Mouse (Mus musculus): ENCODE measurements around the gene Tbpl1. TPM values are rescaled to one million over a fixed set of nuclear protein-coding genes. Genes with fewer than 3 reads are reported as not detected.

Gene Tbpl1
- total RNA-seq, 1 experiment from 2014 or later: 31.2 TPM

DNA sequence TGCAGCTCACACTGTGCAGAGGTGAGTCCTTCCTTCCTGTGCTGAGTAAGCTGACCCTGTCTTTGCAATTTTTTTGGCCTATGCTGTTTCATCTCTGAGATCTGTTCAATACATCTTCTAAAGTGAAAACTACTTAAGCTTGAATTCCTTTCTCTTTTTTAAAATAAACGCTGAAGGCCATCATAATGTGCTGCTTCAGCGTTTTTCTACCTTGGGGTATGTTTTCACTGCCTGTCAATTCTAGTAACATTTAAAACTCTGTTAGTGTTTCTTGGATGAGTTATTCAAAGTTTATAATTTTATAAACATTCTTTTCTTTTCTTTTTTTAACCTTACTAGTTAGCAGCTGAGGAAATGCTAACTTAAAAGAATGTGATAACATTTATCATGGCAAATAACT, 18.8 kb downstream of the Tbpl1 start:
- no peak for ATAC-seq (replicated peaks; ENCODE audit: low read depth, poor library complexity, severe bottlenecking)

DNA sequence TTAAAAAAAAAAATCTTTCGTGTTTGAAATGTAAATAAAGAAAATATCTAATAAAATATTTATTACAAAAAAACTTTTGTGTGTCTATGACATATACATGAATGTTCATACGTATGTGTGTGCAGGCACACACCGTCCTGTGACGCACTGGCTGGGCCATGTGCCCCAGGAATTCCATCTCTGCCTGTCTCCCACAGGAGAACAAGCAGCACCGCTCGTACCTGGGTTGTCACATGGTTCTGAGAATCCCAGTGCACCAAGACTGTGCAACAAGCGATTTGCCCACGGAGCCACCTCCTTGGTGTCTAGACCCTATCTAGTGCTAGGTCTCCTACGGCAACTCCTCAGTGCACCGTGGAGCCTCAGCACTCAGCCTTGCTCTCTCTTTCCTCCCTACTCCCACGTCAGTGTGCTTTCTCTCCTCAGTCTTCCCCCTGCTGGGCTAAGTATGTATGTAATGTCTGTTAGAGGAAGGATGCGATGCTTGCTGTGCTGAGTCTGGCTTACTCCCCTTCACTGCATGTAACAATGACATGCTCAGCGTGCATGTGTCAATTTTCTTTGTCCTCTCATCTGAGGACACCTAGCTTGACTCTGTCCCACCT, 21.5 kb downstream of the Tbpl1 start:
- ATAC-seq (replicated peaks; ENCODE audit: low read depth, poor library complexity, severe bottlenecking): no peak

DNA sequence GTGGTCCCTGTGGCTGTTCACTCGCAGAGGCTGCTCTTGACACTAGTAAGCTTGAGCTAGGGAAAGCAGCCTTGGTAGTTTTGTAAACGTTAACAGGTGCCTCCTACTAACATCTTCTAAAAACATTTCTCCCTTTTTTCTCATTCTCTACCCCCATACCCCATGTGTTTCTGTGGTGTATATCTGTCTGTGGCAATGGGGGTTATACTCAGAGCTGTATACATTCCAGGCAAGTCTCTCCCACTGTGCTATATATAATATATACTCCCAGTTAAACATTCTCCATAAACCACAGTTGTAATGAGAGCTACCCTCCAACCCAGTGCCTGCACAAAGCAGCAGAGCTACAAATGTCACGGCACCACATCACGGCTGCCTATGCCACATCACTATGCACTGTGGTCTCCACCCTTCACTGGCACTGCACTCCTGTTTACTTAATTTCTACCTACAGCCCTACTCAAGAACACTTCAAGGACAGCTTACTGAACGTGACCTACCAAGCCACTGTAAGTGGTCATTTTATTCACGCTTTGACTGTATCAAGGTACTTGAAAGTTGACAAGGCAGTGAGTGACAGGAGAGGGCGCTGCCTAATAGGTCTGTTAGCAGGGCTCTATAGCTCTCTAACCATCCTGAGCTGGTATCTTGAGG, 23.4 kb downstream of the Tbpl1 start:
- no peak for ATAC-seq (replicated peaks; ENCODE audit: low read depth, poor library complexity, severe bottlenecking)

DNA sequence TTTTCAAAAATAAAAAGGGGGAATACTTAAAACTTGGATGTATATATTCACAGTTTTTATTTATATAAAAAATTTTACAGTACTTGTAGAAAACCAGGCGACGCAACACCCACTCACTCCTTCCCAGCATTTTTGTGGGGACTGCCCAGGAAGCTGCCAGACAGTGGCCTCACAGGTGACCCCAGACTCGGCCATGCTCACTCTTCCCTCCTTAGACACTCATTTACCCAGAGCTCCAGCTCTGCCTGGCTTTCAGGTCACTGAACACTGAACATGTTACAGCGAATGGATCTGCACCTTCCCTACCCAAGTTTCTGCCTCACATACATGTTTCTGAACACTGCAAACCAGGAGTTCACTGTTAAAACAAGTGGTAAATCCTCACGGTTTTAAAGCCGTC, 27.9 kb downstream of the Tbpl1 start:
- no peak for ATAC-seq (replicated peaks; ENCODE audit: low read depth, poor library complexity, severe bottlenecking)

DNA sequence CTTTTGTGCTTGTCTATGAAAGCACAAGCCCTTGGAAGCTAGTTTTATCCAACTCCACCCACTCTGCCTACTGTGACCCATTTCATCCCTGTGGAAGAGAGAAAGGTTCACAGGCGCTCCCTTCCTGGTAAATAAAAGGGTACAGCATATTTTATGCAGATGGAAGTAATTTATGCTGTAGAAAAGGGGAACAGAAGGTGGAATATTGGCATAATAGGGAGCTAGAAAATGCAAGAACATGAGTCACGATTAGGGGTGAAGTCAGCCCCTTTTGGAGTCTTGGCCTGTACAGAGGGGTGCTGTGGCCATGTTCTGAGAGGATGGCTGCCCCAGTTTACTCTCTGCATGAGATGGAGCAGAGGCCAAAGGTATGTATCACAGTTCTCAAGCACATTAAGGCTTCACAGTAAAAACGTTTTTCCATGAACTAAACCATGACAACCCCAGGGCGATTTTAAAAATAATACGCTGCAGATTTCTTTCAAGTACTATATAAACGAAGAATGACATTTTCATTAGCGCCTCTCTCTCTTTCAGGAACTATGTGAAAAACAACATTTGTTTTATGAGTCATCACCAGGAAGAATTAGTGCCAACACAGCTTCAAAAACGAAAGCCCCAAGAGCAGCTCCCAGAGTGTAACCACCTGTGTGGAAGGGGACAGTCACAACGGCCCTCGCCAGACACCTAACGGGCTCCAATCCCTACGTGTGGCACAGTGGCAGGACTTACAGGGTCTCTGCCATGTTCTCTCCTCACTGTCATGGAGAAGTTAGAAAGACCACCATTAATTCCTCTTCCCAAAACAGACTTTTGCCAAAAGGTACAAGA, 30.0 kb downstream of the Tbpl1 start:
- ATAC-seq (replicated peaks; ENCODE audit: low read depth, poor library complexity, severe bottlenecking): no peak

DNA sequence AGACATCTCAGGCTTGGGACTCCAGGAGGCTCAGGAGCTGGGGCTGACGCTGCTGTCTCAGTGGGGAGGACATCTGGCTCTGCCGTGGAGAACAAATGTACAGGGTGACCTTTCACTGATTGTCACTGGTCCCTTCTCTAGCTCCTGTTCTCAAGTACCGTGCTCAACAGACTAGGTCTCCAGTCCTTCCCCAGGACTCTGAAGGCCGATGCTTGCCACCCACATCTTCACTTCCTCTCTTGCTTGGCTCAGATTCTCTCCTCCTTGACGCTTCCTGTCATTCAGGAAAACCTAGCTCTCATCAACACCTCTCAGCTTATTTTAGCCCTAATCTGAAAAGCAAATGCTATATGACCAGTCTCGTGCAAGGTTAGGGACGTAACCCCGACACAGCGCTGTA, 31.0 kb downstream of the Tbpl1 start:
- ATAC-seq (replicated peaks; ENCODE audit: low read depth, poor library complexity, severe bottlenecking): peak; percentile 34

DNA sequence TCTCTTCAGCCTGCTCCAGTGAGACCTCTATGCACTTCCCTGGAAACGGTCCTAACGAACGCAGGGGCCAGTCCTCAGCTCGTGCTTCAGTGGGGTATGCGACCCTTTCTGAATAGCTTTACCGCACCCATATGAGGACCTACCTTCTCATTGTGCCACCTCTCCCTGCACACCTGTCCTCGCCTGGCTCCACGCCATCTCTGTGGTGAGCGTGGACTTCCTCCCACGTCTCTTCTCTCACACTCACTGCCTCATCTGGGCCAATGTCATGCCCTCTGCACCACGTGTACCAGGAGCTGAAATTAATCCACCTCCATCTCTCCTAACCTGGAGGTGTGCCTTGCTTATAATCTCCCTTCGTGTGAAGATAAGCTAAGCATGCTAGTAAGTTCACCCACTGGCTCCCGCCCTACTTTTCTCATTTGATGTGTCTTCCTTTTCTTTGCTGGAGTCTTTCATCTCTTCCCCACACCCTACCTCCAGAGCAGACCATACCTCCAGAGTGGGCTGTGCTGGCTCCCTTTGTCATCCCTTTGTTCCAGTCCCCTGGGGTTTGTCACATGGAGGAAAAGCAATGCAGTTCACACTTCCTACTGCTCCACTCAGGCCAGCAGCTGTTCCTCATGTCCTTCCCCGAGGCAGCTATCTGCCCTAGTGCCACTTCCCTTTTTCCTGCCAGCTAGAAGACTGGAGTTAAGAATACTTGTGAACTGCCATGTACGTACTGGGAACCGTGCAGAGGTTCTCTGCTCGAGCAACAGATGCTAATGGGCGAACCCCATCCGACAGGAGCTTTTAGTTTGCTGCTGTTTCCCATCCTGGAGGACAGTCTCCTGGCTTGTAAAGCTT, 32.0 kb downstream of the Tbpl1 start:
- ATAC-seq (replicated peaks; ENCODE audit: low read depth, poor library complexity, severe bottlenecking): peak; percentile 95

DNA sequence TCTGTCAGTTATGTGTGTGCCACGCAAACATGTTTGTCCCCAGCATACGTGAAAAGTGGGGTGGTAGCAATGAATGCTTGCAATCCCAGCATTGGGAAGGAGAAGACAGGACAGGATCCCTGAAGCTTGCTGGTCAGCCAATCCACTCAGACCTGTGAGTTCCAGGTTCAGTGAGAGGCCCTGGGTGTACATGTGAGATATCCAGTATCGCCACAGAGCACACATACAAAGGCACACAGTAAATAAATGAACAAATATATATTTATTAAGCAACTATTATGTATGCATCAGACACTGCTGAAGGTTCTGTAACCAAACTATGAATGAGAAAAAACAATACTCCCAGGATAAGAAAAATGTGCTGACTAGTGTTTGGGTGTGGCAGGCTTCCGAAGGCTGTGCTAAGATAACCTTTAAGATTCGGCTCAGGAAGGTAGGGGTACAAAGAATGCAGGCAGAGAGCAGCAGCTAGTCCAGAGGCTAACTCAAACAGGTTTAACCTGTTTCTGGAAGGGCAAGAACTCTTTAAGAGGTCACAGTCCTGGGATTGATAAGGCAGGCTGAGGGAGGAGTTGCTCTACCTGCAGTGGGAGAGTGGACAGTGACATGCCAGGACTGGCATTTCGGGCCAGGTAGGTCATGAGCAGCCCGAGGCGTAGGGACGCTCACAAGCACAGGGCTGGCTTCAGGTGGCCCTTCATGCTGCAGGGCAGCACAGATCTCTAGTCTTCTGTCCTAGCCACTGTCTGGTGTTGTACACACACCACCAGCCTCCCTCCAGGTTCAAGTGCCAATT, 33.4 kb downstream of the Tbpl1 start:
- no peak for ATAC-seq (replicated peaks; ENCODE audit: low read depth, poor library complexity, severe bottlenecking)

DNA sequence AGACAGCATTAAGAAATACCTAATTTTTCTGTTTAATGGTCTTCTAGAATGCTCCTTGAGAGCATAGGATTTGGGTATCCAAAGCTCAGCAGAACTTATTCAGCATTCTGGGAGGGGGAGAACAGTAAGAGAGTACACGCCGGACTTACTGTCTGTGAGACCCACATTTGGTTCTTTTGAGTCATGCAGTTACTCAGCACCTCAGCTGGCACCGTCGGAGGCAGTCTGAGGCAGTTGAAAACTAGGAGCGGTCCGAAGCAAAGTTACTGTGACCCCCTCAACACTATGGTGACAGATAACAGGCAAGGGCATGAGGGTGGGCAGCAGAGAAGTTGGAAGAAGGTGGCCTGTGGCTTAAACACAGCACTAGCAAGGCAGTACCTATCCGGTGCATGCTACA, 34.9 kb downstream of the Tbpl1 start:
- ATAC-seq (replicated peaks; ENCODE audit: low read depth, poor library complexity, severe bottlenecking): no peak

DNA sequence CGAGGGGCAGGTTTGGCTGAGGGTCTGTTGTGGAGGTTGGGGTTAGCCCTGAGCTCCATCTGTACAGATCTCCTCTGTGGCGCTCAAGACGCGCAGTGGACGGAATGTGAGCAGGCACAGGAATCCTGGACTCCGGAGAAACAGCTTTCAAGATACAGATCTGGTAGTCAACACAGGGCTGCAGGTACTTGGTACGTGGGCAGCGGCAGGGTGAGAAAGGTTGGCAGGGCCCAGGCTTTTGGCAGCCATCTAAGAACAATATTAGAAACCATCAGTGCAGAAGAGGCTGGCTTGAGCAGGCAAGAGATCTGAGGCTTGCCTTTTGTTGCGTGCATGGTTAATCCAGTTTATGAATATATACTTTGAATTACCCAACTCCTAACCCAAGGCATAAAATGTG, 35.5 kb downstream of the Tbpl1 start:
- ATAC-seq (replicated peaks; ENCODE audit: low read depth, poor library complexity, severe bottlenecking): no peak

DNA sequence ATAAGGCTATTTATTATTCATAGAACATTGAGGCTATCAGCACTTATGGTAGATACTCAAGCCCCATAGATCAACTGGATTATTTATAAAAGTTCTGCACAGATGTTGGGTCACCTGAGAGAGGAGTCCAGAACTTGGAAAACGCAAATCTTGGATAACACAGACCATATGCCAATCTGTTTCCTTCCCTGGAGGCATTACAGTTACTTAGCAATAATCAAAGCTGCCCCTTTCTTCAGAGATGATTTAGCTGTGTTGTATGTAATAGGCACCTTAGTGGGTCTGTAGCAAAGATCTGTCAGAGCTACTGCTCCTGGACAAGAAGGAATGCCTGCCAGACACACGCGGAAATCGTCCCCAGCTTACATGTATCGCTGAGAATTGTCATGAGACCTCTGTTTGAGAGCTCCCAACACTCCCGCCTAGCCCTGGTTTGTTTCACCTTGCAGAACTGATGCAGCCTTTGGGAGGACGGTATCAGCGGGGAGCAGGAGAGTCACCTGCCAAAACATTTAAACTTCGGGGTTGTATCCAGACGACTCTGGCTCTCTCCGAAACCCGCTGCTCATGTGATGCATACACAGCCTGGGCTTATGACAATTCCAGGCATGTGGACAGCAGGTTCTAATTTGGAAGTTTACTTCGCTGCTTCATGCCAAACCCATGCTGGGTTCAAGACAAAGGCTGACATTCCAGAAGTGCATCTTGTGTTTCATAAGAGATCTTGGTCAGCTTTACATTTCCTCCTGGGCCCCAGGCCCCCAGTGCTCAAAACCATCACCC, 55.7 kb downstream of the Tbpl1 start:
- ATAC-seq (replicated peaks; ENCODE audit: low read depth, poor library complexity, severe bottlenecking): no peak

DNA sequence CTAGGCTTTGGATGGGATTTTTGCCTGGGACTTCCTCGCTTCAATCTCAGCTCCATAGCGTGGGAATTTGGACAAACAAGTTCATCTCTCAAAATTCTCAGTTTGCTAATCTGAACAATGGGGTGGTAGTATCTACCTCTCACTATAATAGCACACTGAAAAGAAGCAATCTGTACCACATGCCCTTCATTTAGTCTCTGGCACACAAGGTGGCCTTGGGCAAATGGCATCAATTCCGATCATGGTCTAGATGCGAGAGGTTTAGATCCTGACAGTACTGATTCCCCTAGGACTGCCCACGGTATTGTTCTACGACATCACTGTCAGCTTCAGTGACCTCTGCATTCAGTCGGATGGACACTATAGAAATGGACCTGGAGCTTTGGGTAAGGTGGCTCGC, 57.6 kb downstream of the Tbpl1 start:
- ATAC-seq (replicated peaks; ENCODE audit: low read depth, poor library complexity, severe bottlenecking): no peak

DNA sequence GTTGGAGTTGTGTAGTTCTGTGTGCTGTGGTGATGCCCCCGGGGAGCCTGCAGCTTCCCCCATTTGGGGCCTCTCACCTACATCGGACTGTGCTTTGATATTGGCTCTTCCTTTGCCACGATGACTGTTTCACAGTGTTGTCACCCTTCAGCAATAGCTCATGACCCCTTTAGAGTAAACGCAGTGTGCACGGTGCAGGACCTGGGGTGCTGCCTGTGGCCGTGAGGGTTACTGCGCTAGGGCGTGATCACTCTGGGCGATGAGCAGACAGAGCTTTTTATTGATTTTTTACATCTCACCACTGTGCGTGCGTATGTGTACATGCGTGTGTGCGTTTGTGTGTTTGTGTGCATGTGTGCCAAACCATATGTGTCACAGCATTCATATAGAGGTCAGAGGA, 63.2 kb downstream of the Tbpl1 start:
- no peak for ATAC-seq (replicated peaks; ENCODE audit: low read depth, poor library complexity, severe bottlenecking)

DNA sequence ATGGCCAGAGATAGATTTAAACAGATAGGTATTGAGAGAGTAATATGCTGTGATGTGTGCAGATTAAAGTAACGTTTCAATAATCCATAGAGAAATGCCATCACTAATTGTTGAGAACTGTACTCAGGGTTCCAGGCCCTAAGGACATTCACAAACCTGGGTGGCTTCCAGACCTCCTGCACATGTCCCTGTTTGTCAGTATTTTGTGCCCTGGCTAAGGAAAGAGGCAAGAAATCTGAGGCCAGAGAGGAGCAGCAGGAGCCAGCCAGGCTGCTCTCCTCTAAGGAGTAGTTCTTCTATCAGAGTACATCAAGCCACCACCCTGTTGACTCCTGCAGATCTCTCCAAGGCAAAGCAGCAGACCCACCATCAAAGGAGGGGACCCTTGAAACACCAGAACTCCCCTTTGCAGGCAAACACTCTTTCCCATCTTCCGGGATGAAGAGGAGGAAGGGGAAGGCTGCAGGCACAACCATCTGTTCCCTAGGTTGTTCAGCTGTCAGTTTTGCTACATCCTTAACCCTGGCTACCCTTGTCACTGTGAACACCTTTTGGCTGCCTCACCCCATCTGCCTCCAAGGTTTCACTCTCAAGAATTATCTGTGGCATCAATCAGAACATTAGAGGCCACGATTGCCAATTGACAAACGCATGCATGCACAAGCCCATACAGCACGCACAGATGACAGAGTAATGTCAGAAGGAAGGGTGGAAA, 71.3 kb downstream of the Tbpl1 start:
- no peak for ATAC-seq (replicated peaks; ENCODE audit: low read depth, poor library complexity, severe bottlenecking)

DNA sequence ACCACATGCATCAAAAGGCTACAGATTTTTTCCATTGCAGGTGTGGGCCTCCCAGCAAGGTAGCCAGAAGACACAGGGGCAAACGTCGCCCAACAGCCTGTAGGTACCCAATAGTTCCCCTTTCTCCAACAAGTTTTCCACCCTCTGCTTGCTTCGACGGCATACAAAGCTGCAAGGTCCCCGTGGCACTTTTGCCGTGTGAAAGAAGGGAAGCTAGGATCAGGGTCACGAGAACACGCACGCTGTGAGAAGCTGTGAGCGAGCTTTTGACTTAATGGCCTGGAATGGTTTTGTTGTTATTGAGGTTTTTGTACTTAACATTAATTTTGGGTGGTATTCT, 72.4 kb downstream of the Tbpl1 start:
- no peak for ATAC-seq (replicated peaks; ENCODE audit: low read depth, poor library complexity, severe bottlenecking)

DNA sequence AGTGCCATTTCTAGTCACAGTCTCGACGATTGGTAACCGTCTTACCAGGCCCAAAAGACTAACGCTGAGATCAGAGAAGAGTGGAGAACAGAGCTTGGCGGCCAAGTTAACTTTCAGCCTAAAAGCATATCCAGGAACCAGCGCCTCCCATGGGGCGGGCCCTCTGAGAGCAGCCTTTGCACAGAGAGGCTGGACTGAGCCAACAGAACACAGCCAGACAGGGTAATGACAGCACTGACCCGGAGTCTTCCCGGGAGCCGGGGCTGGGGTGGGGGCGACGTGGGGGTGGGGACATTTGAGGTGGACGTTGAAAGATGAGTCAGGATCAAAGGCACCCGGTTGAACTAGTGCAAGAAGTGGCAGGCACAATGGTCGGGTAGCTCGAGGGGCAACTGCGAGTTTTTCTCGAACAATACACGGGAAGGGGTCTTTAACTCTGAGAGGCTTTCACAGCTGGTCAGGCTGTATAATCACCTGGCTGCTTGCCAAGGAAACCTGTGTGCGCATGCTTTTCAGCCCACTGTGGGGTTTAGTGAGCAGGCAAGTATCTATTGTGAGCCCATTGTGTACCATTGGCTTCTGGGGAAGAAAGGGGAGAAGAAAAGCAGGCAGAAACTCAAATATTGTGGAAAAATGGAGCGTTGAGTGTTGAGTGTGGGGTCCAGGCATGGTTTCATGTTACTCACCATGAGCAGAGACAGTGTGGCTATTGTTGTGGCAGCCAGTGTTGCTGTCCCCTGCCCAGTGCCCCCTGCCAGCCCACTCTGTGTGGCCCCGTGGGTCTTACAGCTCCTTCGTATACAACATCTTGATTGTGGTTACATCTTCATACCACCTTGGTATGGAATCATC, 73.0 kb downstream of the Tbpl1 start:
- no peak for ATAC-seq (replicated peaks; ENCODE audit: low read depth, poor library complexity, severe bottlenecking)
